Mouse (Mus musculus): ENCODE results near the gene Gxylt2. TPM values are rescaled to one million over a fixed set of nuclear protein-coding genes. Genes with fewer than 3 reads are reported as not detected.

Gxylt2 gene
- polyA plus RNA-seq (2012; rRNA removed), result 0.16 and 0.53 TPM in 2 replicates

DNA sequence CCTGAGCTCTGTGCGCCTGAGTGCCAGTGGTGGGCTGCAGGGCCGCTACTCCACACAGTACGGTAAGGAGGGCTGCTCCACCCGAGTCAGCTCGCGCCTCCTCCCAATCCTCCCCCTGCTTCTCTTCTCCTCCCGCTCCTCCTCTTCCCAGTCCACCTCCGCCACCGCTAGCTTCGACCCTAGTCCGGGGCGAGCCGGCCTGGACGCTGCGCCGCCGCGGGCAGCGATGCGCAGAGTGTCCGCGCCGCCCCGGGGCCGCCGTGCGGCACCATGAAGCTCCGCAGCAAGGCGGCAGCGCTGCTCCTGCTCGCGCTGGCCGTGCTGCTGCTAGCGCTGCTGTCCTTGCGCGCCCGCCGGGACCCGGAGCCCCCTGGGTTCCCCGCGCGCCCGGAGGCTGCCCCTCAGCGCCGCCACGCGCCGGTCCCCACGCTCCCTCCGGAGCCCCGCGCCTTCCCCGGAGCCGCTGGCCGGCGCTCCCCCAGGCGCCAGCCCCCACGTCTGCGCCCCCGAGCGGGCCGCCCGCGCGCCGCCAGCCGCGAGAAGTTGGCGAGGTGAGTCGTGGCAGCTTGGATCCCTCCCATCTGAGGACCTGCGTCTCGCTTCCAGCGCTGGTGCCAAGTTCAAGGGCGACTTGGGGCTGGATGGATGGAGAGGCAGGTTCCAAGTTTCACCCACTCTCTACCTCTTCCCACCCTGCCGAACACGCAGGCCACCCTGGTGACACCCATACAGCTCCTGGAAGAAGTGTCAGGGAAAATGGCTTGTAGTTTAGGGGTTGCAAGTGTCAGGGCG is at the start of gene Gxylt2:
Gene Gxylt2 (plus strand): TSS at position 161 of the 792 bp plus-strand sequence.
- peak within 1 kb of the TSS; percentile 9; the same call in 1 of the 2 replicates for H3K4me3 ChIP-seq (ENCODE audit: extremely low read depth, insufficient read depth, insufficient read length)
- H3K27me3 ChIP-seq (ENCODE audit: control insufficient read depth, insufficient read depth, low read length), result 0 out of 2 replicates have a peak, but pooled peaks cover 1% of the 10 kb centered on the region
- TF ChIP-seq CTCF (IDR thresholded peaks at IDR 0.05; ENCODE audit: extremely low read depth, insufficient read depth, insufficient read length, insufficient replicate concordance) (no peak), POLR2A (IDR thresholded peaks at IDR 0.05; ENCODE audit: low read depth, low read length) (no peak)
- H3K36me3 ChIP-seq (ENCODE audit: control insufficient read depth, insufficient read depth, low read length), result no peaks in the 10 kb centered on the region
- no peak within 1 kb of the TSS for H3K27ac ChIP-seq (ENCODE audit: insufficient read depth, low read length)
- no peak for DNase-seq (ENCODE audit: low read depth in 1 of 2, low spot score in 2 of 2)
- H3K4me1 ChIP-seq (ENCODE audit: control insufficient read depth, insufficient read depth, insufficient read length), result no peaks in the 10 kb centered on the region
- 2% methylated on average over 77 of the region's 77 CpGs for WGBS

DNA sequence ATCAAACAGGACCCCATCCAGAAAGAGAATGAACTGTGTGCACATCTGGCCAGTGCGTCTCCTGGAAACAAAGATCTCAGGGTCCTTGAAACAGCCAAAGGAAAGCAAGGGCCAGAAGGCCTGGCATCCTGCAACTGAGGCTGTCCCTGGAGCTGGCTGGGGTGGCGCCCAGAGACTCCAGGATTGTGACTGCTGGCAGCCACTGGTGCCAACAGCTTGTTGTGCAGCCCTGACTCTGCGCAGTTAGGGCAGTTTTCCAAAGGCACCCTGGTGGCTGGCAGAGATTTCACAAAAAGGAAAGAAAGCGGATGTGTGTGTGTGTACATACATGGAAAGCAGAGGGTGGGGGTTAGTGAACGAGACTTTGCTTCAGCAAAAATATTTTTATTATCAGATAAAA is 44.1 kb upstream of the Gxylt2 start:
- Histone ChIP-seq H3K36me3 (ENCODE audit: control insufficient read depth, insufficient read depth, low read length) (peaks cover 10% of the 10 kb centered on the region; the same call in 1 of the 2 replicates), H3K27ac (ENCODE audit: insufficient read depth, low read length) (no peak overlapping the region), H3K4me1 (ENCODE audit: control insufficient read depth, insufficient read depth, insufficient read length) (no peaks in the 10 kb centered on the region), H3K4me3 (ENCODE audit: extremely low read depth, insufficient read depth, insufficient read length) (no peak overlapping the region), H3K27me3 (ENCODE audit: control insufficient read depth, insufficient read depth, low read length) (no peaks in the 10 kb centered on the region)
- WGBS, result 92% methylated on average over 5 of the region's 5 CpGs
- TF ChIP-seq CTCF (IDR thresholded peaks at IDR 0.05; ENCODE audit: extremely low read depth, insufficient read depth, insufficient read length, insufficient replicate concordance), result no peak
- TF ChIP-seq POLR2A (IDR thresholded peaks at IDR 0.05; ENCODE audit: low read depth, low read length), result no peak
- DNase-seq (ENCODE audit: low read depth in 1 of 2, low spot score in 2 of 2), result no peak

DNA sequence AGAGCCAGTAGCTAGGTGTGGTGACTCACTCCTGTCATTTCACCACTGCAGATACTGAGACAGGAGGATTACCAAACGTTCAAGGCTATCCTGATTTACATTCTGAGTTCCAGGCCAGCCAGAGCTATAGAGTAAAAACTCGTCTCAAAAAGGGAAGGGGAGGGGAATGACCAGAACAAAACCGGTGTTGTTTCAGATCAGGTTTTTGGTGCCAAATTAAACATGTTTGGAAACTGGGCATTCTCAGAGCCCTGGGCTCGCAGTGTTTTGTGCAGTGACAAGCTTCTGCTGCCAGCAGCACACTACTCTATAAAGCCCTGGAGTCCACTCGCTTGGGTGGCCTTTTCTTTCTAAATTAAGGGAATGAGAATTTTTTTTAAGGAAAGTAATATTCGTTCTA is 42.3 kb upstream of the Gxylt2 start:
- H3K36me3 ChIP-seq (ENCODE audit: control insufficient read depth, insufficient read depth, low read length), result peaks cover 10% of the 10 kb centered on the region; the same call in 1 of the 2 replicates
- H3K4me1 ChIP-seq (ENCODE audit: control insufficient read depth, insufficient read depth, insufficient read length), result no peaks in the 10 kb centered on the region
- 87% methylated on average over 6 of the region's 6 CpGs for WGBS
- H3K27me3 ChIP-seq (ENCODE audit: control insufficient read depth, insufficient read depth, low read length), result no peaks in the 10 kb centered on the region
- H3K4me3 ChIP-seq (ENCODE audit: extremely low read depth, insufficient read depth, insufficient read length), result no peak overlapping the region
- H3K27ac ChIP-seq (ENCODE audit: insufficient read depth, low read length), result no peak overlapping the region
- TF ChIP-seq POLR2A (IDR thresholded peaks at IDR 0.05; ENCODE audit: low read depth, low read length) (no peak), CTCF (IDR thresholded peaks at IDR 0.05; ENCODE audit: extremely low read depth, insufficient read depth, insufficient read length, insufficient replicate concordance) (no peak)
- DNase-seq (ENCODE audit: low read depth in 1 of 2, low spot score in 2 of 2), result no peak

DNA sequence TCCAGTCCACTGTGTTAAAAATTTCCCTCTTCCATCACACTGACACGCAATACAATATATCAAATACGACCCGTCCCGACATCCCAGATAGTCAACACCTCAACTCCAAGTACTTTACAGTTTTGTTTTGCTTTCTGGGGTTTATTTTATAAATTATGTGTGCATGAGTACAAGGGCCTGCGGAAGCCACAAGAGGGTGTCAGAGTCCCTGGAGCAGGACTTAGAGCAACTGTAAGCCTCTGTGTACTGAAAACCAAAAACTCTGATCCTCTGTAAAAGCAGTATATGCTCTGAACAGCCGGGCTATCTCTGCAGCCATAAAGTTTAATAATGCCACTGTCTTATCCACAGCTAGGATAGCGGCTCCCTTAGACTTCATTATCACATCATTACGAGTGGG is 36.9 kb upstream of the Gxylt2 start:
- Histone ChIP-seq H3K27ac (ENCODE audit: insufficient read depth, low read length) (no peak overlapping the region), H3K4me1 (ENCODE audit: control insufficient read depth, insufficient read depth, insufficient read length) (no peaks in the 10 kb centered on the region), H3K36me3 (ENCODE audit: control insufficient read depth, insufficient read depth, low read length) (peaks cover 8% of the 10 kb centered on the region; the same call in 1 of the 2 replicates), H3K4me3 (ENCODE audit: extremely low read depth, insufficient read depth, insufficient read length) (no peak overlapping the region), H3K27me3 (ENCODE audit: control insufficient read depth, insufficient read depth, low read length) (no peaks in the 10 kb centered on the region)
- TF ChIP-seq POLR2A (IDR thresholded peaks at IDR 0.05; ENCODE audit: low read depth, low read length) (no peak), CTCF (IDR thresholded peaks at IDR 0.05; ENCODE audit: extremely low read depth, insufficient read depth, insufficient read length, insufficient replicate concordance) (no peak)
- 94% methylated on average over 8 of the region's 8 CpGs for WGBS
- DNase-seq (ENCODE audit: low read depth in 1 of 2, low spot score in 2 of 2), result no peak

DNA sequence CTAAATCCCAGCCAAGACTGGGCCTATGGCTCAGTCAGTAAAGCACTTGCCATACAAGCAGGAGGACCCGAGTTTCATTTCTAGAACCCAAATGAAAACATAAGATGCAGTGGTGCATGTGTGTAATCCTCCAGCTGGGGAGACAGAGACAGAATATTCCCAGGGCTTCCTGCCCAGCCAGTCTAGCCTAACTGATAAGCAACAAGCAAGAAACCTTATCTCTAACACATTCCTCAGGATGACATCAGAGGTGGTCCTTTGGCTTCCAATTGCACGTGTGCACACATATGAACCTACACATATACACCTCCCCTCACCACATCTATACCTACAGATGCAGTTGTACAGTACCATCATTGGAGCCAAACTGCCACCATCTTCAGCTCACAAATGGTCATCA is 35.7 kb upstream of the Gxylt2 start:
- DNase-seq (ENCODE audit: low read depth in 1 of 2, low spot score in 2 of 2), result no peak
- H3K4me3 ChIP-seq (ENCODE audit: extremely low read depth, insufficient read depth, insufficient read length), result no peak overlapping the region
- H3K27me3 ChIP-seq (ENCODE audit: control insufficient read depth, insufficient read depth, low read length), result no peaks in the 10 kb centered on the region
- WGBS, result 82% methylated on average over 2 of the region's 2 CpGs
- H3K36me3 ChIP-seq (ENCODE audit: control insufficient read depth, insufficient read depth, low read length), result peaks cover 2% of the 10 kb centered on the region; the same call in 1 of the 2 replicates
- TF ChIP-seq POLR2A (IDR thresholded peaks at IDR 0.05; ENCODE audit: low read depth, low read length) (no peak), CTCF (IDR thresholded peaks at IDR 0.05; ENCODE audit: extremely low read depth, insufficient read depth, insufficient read length, insufficient replicate concordance) (no peak)
- H3K4me1 ChIP-seq (ENCODE audit: control insufficient read depth, insufficient read depth, insufficient read length), result no peaks in the 10 kb centered on the region
- H3K27ac ChIP-seq (ENCODE audit: insufficient read depth, low read length), result no peak overlapping the region

DNA sequence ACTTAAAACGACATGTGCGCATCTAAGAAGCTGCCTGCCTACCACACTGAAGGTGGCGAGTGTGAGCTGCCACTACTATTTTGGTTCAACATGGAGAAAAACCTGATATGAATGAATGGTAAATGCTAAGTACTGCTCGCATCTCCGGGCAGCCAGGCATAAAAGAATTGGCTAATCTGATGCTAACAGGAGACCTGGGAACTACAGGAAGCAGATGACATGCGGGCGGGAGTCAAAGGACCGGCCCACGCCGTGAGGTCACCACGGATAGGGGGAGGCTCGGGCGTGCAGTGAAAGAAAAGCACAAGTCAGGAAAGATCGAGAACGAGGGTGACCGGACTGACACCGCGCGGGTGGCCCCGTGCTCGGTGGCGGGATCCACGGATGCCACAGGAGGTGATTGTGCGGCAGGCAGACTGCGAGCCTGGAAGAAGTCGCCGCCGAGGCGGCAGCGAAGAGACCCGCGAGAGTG is 34.1 kb upstream of the Gxylt2 start:
- WGBS, result 1% methylated on average over 32 of the region's 32 CpGs
- Histone ChIP-seq H3K4me1 (ENCODE audit: control insufficient read depth, insufficient read depth, insufficient read length) (no peaks in the 10 kb centered on the region), H3K27me3 (ENCODE audit: control insufficient read depth, insufficient read depth, low read length) (no peaks in the 10 kb centered on the region), H3K36me3 (ENCODE audit: control insufficient read depth, insufficient read depth, low read length) (no peaks in the 10 kb centered on the region), H3K4me3 (ENCODE audit: extremely low read depth, insufficient read depth, insufficient read length) (peak overlapping the region; percentile 86), H3K27ac (ENCODE audit: insufficient read depth, low read length) (peak overlapping the region; percentile 20; the same call in 1 of the 2 replicates)
- no peak for TF ChIP-seq POLR2A (IDR thresholded peaks at IDR 0.05; ENCODE audit: low read depth, low read length)
- no peak for TF ChIP-seq CTCF (IDR thresholded peaks at IDR 0.05; ENCODE audit: extremely low read depth, insufficient read depth, insufficient read length, insufficient replicate concordance)
- DNase-seq (ENCODE audit: low read depth in 1 of 2, low spot score in 2 of 2), result peak; percentile 4 to 20

All from spleen, adult 2 months (tissue).